Mouse (Mus musculus): ENCODE results near the gene Gm10273.

Gene Gm10273

GRCm38 (mm10) chr10:59402899-59403792 lies 7.7 kb downstream of the Gm10273 start, which contains the start of gene Pla2g12b:
Pla2g12b (plus strand) TSS chr10:59403660.
- DNase-seq (ENCODE audit: low read depth, low spot score) = no peak

- no peak for DNase-seq (ENCODE audit: low read depth, low spot score)
These were observed 8.3 kb downstream of the Gm10273 start for GRCm38 (mm10) chr10:59403793-59404149.

- DNase-seq (ENCODE audit: low read depth, low spot score) = no peak
These were observed 13.1 kb downstream of the Gm10273 start for GRCm38 (mm10) chr10:59408499-59408898.

- DNase-seq (ENCODE audit: low read depth, low spot score) = peak; percentile 55
These were observed 14.8 kb downstream of the Gm10273 start for GRCm38 (mm10) chr10:59410264-59410663.

- peak; percentile 50 for DNase-seq (ENCODE audit: low read depth, low spot score)
These were observed 18.3 kb downstream of the Gm10273 start for GRCm38 (mm10) chr10:59413711-59414110.

GRCm38 (mm10) chr10:59416623-59417022 lies 21.2 kb downstream of the Gm10273 start:
- no peak for DNase-seq (ENCODE audit: low read depth, low spot score)

- DNase-seq (ENCODE audit: low read depth, low spot score) = no peak
These were observed 24.1 kb downstream of the Gm10273 start for GRCm38 (mm10) chr10:59419516-59419915.

- no peak for DNase-seq (ENCODE audit: low read depth, low spot score)
These were observed 29.0 kb downstream of the Gm10273 start for GRCm38 (mm10) chr10:59424453-59424852.

- DNase-seq (ENCODE audit: low read depth, low spot score) = no peak
These were observed 29.9 kb downstream of the Gm10273 start for GRCm38 (mm10) chr10:59425369-59425768.

- no peak for DNase-seq (ENCODE audit: low read depth, low spot score)
These were observed 30.9 kb downstream of the Gm10273 start for GRCm38 (mm10) chr10:59426371-59426770.

- no peak for DNase-seq (ENCODE audit: low read depth, low spot score)
These were observed 34.2 kb downstream of the Gm10273 start for GRCm38 (mm10) chr10:59429448-59430135.

GRCm38 (mm10) chr10:59430701-59431218 lies 35.3 kb downstream of the Gm10273 start:
- no peak for DNase-seq (ENCODE audit: low read depth, low spot score)

GRCm38 (mm10) chr10:59435746-59436145 lies 40.3 kb downstream of the Gm10273 start:
- no peak for DNase-seq (ENCODE audit: low read depth, low spot score)

- DNase-seq (ENCODE audit: low read depth, low spot score) = no peak
These were observed 43.2 kb downstream of the Gm10273 start for GRCm38 (mm10) chr10:59438651-59439050.

GRCm38 (mm10) chr10:59439508-59439931 lies 44.1 kb downstream of the Gm10273 start:
- DNase-seq (ENCODE audit: low read depth, low spot score) = no peak

- DNase-seq (ENCODE audit: low read depth, low spot score) = no peak
These were observed 44.7 kb downstream of the Gm10273 start for GRCm38 (mm10) chr10:59440177-59440576.

GRCm38 (mm10) chr10:59441735-59442134 lies 46.3 kb downstream of the Gm10273 start, which contains the start of gene Oit3:
Oit3 (minus strand) TSS chr10:59441778.
- DNase-seq (ENCODE audit: low read depth, low spot score) = no peak

- no peak for DNase-seq (ENCODE audit: low read depth, low spot score)
These were observed 47.8 kb downstream of the Gm10273 start for GRCm38 (mm10) chr10:59443212-59443611.

- no peak for DNase-seq (ENCODE audit: low read depth, low spot score)
These were observed 48.7 kb downstream of the Gm10273 start for GRCm38 (mm10) chr10:59444106-59444505.

GRCm38 (mm10) chr10:59444635-59445034 lies 49.2 kb downstream of the Gm10273 start:
- no peak for DNase-seq (ENCODE audit: low read depth, low spot score)
